8 mouse cellular contexts compared by ENCODE assay signal in genomic region chr17:6489926-6490564, GRCm38 (mm10).
DNase-seq lines count a peak whose midpoint lies in the region; ATAC-seq and TF ChIP-seq lines count a peak whose summit lies in the region.
"Not testable (repeated sequence)": the region's sequence is repeated elsewhere in the genome, so short reads cannot be mapped to it uniquely, and the experiment has no call there.

No protein-coding gene starts in this region.

- peak overlapping the region; percentile 64 for H3K4me2 ChIP-seq in forebrain, embryonic 15.5 days (replicated peaks)
- peak overlapping the region; percentile 44 for H3K4me2 ChIP-seq in hindbrain, embryonic 11.5 days (replicated peaks; ENCODE audit: low read depth, low read length)
- peak overlapping the region; percentile 31; the same call in 1 of the 2 replicates for H3K4me2 ChIP-seq in limb, embryonic 14.5 days (replicated peaks; ENCODE audit: low read depth, low read length, severe bottlenecking)
- H3K4me2 ChIP-seq in midbrain, embryonic 13.5 days (replicated peaks) = peak overlapping the region; percentile 59

- not testable (repeated sequence) for TF ChIP-seq CTCF in ES-Bruce4 (IDR thresholded peaks at IDR 0.05; ENCODE audit: low read depth, low read length); layer of hippocampus, adult 2 months (conservative IDR thresholded peaks at IDR 0.05)

- not testable (repeated sequence) for TF ChIP-seq POLR2A in ES-Bruce4 (IDR thresholded peaks at IDR 0.05; ENCODE audit: insufficient read depth, low read length); limb, embryonic 14.5 days (IDR thresholded peaks at IDR 0.05; ENCODE audit: borderline replicate concordance, extremely low read depth, insufficient read depth, insufficient read length)

- not testable (repeated sequence) for H3K36me3 ChIP-seq in ES-Bruce4 (ENCODE audit: control insufficient read depth, insufficient read depth, low read length, poor library complexity, severe bottlenecking); forebrain, embryonic 15.5 days; hindbrain, embryonic 11.5 days (ENCODE audit: control insufficient read depth, insufficient read depth, low read length); limb, embryonic 14.5 days (ENCODE audit: control insufficient read depth, insufficient read depth, low read length); midbrain, embryonic 13.5 days

- H3K9me3 ChIP-seq in ES-Bruce4 (replicated peaks; ENCODE audit: control insufficient read depth, insufficient read depth, low read length, poor library complexity, severe bottlenecking); forebrain, embryonic 15.5 days; hindbrain, embryonic 11.5 days (ENCODE audit: control insufficient read depth, low read length); limb, embryonic 14.5 days (ENCODE audit: control insufficient read depth, low read length); midbrain, embryonic 13.5 days: not testable (repeated sequence)

- H3K9ac ChIP-seq in ES-Bruce4 (ENCODE audit: low read depth, poor library complexity, severe bottlenecking) = peak overlapping the region; percentile 22; the same call in 1 of the 2 replicates
- H3K9ac ChIP-seq in forebrain, embryonic 15.5 days (replicated peaks) = peak overlapping the region; percentile 64
- H3K9ac ChIP-seq in hindbrain, embryonic 11.5 days (ENCODE audit: low read depth, low read length) = peak overlapping the region; percentile 23; the same call in 1 of the 2 replicates
- not testable (repeated sequence) for H3K9ac ChIP-seq in limb, embryonic 14.5 days (ENCODE audit: low read depth, low read length, severe bottlenecking)
- peak overlapping the region; percentile 59 for H3K9ac ChIP-seq in midbrain, embryonic 13.5 days (replicated peaks)

- not testable (repeated sequence) for H3K27ac ChIP-seq in ES-Bruce4 (ENCODE audit: insufficient read depth, low read length); hindbrain, embryonic 11.5 days (ENCODE audit: low read depth, low read length); limb, embryonic 14.5 days (replicated peaks; ENCODE audit: low read depth, low read length)
- H3K27ac ChIP-seq in forebrain, embryonic 15.5 days (replicated peaks) = peak overlapping the region; percentile 56
- peak overlapping the region; percentile 87 for H3K27ac ChIP-seq in layer of hippocampus, adult 2 months
- H3K27ac ChIP-seq in midbrain, embryonic 13.5 days = peak overlapping the region; percentile 39; the same call in 1 of the 2 replicates

- under 1% methylated on average over 23 of the region's 52 CpGs for WGBS in forebrain, embryonic 15.5 days
- under 1% methylated on average over 17 of the region's 52 CpGs for WGBS in hindbrain, embryonic 11.5 days
- WGBS in limb, embryonic 14.5 days = 10% methylated on average over 15 of the region's 52 CpGs
- WGBS in midbrain, embryonic 13.5 days = under 1% methylated on average over 23 of the region's 52 CpGs

- peak overlapping the region; percentile 31 for H3K4me3 ChIP-seq in ES-Bruce4 (ENCODE audit: low read depth, low read length)
- H3K4me3 ChIP-seq in forebrain, embryonic 15.5 days = peak overlapping the region; percentile 47
- H3K4me3 ChIP-seq in hindbrain, embryonic 11.5 days (ENCODE audit: low read depth, low read length) = peak overlapping the region; percentile 21; the same call in 1 of the 2 replicates
- peak overlapping the region; percentile 53 for H3K4me3 ChIP-seq in layer of hippocampus, adult 2 months
- peak overlapping the region; percentile 14; the same call in 1 of the 2 replicates for H3K4me3 ChIP-seq in limb, embryonic 14.5 days (replicated peaks; ENCODE audit: low read length)
- peak overlapping the region; percentile 44 for H3K4me3 ChIP-seq in midbrain, embryonic 13.5 days (replicated peaks)

- peak; percentile 68 to 75 for DNase-seq in cerebellum, postnatal 10 days
- peak; percentile 47 for DNase-seq in hindbrain, embryonic 11.5 days (ENCODE audit: low spot score)
- peak; percentile 29 to 46 for DNase-seq in layer of hippocampus, adult 2 months (ENCODE audit: low spot score in 2 of 2)
- not testable (repeated sequence) for DNase-seq in limb, embryonic 14.5 days (ENCODE audit: low spot score)
- peak; percentile 64 for DNase-seq in right cerebral cortex, postnatal 14 days

- not testable (repeated sequence) for H3K4me1 ChIP-seq in ES-Bruce4 (ENCODE audit: control insufficient read depth, insufficient read depth, low read length); forebrain, embryonic 15.5 days; hindbrain, embryonic 11.5 days (replicated peaks; ENCODE audit: control insufficient read depth, insufficient read depth, low read length); limb, embryonic 14.5 days (ENCODE audit: control insufficient read depth, insufficient read depth, low read length); midbrain, embryonic 13.5 days (replicated peaks)

- ATAC-seq in forebrain, embryonic 15.5 days (replicated peaks) = peak; percentile 82
- ATAC-seq in hindbrain, embryonic 11.5 days (ENCODE audit: low FRiP score) = peak; percentile 63
- peak; percentile 57; the same call in 1 of the 2 replicates for ATAC-seq in limb, embryonic 14.5 days (ENCODE audit: low FRiP score, low read depth)
- ATAC-seq in midbrain, embryonic 13.5 days = peak; percentile 81

- not testable (repeated sequence) for H3K27me3 ChIP-seq in ES-Bruce4 (ENCODE audit: control insufficient read depth, insufficient read depth, low read length, poor library complexity, severe bottlenecking); forebrain, embryonic 15.5 days; hindbrain, embryonic 11.5 days (ENCODE audit: control insufficient read depth, insufficient read depth, low read length); limb, embryonic 14.5 days (ENCODE audit: control insufficient read depth, insufficient read depth, low read length)
- peaks cover 12% of the 10 kb centered on the region for H3K27me3 ChIP-seq in midbrain, embryonic 13.5 days

- not testable (repeated sequence) for TF ChIP-seq EP300 in ES-Bruce4 (IDR thresholded peaks at IDR 0.05; ENCODE audit: insufficient read depth, low read depth, low read length)
